Mouse (Mus musculus) embryo, embryonic 11 days (tissue): ENCODE measurements around the gene Adcy7.

Source experiments
- DNase-seq: peaks from one replicate; pipeline ENCODE4 v3.0.0-alpha.2; 2015

Gene Adcy7

GRCm38 (mm10) chr8:88339221-88339620, 67.0 kb downstream of the Adcy7 start:
- no peak for DNase-seq

DNA sequence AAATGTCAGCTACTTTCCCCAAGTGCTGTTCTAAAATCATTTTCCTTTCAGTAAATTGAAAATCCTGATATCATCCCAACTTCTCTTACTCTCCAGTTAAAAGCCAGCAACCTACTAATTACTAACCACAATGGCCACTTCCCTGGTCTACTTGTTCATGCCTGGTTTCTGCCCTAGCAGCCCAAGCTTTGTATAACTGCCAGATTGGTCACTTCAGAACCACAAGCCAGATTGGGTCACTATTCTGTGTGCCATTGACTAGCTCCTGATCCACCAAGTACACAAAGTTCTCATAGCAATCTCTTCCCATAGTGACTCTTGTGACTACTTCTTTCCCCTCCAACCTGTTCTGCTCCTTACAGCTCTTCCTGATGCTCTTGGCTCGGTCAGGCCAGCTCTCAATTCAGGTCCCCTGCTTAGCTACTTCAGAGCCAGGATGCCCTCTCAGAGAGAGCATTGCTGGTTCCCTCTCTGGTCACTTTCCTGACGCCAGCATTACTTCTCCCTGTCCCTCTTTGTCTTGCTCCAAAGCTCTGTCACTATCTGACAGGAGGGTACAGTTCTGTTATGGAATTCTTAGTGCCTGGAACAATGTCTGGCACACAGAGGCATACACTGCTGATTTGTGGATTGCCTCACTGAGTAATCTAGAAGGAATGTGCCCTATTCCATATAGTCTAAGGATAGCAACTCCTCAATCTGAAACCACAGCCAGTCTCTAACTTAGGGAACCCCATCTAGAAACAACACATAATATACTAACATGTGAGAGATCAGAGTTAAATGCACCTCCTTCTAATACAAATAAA, 67.9 kb downstream of the Adcy7 start:
- no peak for DNase-seq

DNA sequence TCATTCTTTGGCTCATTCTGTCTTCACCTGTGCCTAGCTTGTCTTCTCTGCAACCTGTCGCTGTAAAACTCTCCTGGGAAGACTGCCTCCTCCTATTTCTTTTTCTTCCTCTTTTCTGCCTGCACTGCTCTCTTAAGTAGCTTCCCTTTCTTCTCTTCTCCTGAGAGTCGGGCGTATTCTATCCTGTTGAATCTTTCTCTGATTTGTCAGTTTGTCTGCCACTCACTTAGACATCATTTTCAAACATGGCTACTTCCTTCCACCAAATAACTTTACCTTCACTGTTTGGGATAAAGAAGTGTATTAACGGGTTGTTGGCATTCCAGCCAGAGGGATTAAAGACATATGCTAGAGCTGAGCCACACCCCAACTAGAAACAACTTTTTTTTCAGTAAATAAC, 69.8 kb downstream of the Adcy7 start:
- DNase-seq = no peak

- DNase-seq = no peak
Observed at GRCm38 (mm10) chr8:88349046-88349445, 76.8 kb downstream of the Adcy7 start.

GRCm38 (mm10) chr8:88357226-88357933, 85.2 kb downstream of the Adcy7 start:
- DNase-seq = no peak

- DNase-seq = no peak
Observed at GRCm38 (mm10) chr8:88357946-88358345, 85.7 kb downstream of the Adcy7 start.

DNA sequence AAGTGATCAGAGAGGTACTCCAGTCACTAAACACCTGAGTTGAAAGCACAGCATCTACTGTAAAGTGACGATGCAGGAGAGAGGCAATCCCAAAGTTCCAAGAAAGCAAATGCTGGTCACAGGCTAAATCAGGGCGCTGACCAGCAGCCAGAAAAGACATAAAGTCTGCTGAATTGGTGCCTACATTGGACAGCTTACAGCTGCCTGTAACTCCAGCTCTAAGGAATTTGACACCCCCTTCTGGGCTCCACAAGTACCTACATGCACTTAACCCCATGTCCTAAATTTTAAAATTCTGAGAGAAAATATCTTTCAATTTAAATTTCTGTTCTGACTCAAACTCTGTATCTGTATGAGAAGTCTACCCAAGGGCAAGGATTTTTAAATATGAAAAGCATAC, 87.8 kb downstream of the Adcy7 start:
- DNase-seq = peak; percentile 46

DNA sequence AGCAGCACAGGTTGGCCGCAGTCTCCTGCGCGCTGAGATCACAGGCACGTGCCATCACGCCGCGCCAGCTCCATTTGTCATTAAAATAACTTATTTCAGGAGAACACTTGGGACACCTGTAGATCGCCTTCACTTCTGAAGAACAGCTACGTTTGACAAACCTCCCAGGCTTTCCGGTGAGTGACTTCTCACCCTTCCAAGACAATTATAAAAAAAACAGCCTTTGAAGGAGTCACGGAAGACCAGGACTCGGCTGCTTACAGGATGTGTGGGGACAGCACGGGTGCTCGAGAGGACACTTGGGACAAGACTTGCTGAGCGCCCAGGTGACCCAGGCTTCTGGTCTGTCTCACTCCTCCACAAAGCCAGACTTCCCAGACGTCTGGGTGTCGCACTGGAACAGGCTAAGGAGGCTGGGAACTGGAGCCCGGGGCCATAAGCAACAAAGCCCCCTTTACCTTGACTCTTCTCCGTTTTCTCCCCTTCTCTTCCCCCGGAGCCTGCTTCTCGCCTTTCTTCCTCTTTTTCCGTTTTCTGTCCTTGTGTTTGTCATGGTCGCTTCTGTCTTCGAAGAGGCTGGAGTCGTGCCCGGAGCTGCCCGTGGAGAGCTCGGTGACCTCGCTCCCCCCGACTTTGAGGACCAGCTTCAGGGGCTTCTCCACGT, 89.0 kb downstream of the Adcy7 start:
- DNase-seq = peak; percentile 47

DNA sequence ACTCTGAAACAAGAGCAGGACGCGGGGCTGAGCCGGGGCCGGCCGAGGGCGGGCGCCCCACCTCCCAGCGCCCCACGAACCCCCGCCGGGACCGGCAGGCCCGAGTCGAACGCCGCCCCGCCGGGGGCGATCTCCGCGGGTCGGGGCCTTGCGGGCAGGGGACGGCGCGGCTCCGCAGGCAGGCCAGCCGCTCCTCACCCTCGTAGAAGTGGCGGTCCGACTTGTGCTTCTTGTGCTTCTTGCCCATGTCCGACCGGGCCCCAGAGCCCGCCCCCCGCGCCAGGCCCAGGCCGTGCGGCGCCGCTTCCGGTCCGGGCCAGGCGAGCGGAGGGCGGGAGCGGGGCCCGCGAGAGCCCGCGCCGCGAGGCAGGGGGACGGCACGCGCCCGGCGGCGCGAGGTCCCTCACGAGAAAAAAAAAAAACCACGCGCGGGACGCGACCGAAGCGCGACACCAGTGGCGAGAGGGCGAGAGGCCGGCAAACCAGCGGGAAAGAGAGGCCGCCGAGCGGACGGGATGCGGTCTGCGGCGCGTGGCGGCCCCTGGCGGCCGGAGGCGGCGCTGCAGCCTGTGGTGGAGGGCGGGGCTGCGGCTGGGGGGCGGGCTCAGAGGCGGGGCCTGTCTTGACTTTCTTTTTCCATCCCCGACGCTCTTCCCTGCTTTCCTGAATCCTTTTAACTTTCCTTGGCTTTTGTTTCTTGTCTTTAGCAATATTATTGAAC, 89.7 kb downstream of the Adcy7 start, which contains the start of gene Brd7:
Gene Brd7 (minus strand): TSS at position 487 of the 721 bp plus-strand sequence.
- peak; percentile 88 for DNase-seq

DNA sequence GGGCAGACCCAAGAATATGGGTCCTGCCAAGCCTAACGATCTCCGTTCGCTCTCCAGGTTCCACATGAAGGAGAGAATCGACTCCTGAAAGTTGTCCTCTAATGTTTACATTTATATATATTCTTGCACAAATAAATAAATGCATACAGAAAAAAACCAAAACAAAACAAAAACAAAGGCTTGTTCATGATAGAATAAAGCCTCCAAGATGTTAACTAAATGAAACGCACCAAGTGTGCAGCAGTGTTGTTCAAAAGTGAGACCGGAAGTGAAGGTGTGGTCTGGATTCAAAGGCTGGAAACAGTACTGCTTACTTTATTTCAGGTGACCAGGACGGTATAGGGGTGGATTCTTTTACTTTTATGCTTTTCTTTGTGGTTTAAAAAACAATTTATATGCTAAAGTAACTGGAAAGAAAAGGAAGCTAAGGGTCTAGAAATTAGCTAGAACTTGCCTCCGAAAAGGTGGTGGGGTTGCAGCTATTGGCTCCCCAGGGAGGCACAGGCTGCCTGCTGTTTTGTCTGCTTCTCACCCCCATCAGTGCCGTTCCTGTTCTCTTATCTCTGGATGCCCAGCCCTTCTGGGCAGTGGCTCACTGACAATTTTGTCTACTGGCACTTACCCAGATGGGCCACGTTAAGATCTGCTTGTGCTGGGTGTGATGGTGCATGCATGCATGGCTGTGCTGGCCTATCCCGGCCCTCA, 90.4 kb downstream of the Adcy7 start:
- DNase-seq = no peak

DNA sequence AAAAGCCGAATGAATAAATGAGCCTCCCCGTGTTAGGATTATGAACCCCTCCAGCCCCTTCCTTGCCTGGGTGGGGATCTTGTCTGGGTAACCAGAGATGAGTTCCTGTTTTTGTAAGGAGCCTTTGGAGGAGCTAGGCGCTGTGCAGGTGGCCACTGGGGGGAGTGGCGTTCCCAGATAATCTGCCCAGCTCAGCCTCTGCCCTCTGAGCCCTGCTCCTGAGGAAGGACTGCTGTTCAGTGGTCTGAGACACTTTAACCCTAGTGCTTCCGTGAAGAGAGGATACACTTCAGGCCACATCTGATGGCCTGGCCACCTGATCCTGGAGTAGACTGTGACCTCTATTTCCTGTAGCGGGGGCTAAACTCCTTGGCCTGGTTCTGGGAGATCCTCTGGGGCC, 97.0 kb downstream of the Adcy7 start:
- DNase-seq = peak; percentile 76

DNA sequence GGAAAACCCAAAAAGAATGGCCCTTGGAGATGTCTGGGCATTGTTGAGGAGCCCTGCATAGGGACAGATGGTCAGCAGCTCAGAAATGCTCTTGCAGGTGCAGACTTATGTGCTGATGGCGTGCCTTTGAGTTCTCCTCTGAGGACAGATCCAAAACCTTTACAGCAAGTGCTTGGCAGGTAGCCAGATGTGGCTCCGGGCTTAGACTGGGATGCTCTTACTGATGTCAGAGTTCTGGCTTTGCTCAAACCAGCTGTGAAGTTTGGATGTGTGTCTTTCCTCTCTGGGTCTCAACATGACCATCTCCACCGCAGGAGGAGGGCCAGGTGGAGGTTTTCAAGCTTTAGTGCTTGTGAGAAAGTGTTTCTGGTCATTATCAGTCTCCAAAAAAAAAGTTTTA, 97.6 kb downstream of the Adcy7 start:
- DNase-seq = no peak

DNA sequence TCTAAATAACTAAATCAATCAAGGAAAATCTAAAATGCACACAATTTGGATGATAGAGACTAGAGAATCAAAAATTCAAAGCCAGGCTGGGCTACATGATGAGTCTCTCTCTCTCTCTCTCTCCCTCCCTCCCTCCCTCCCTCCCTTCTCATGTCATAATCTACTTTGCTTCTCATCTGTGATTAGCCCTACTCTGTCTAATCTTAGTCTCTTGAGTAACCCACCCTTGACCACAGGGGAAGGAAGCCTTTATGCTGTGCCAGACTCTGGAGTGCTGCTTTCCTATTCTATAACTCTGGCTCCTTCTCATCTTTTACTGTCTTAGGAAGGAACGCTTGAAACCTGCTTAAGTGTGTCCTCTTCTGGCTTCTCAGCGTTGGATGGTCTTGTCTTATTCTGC, 99.3 kb downstream of the Adcy7 start:
- no peak for DNase-seq

GRCm38 (mm10) chr8:88376836-88377582, 104.8 kb downstream of the Adcy7 start:
- DNase-seq = peak; percentile 35
